Mouse (Mus musculus): Measurements from ENCODE around the gene Pfdn5. TPM values are rescaled to one million over a fixed set of nuclear protein-coding genes. Genes with fewer than 3 reads are reported as not detected.

The Pfdn5 gene
- total and polyA plus RNA-seq, 2 experiments from 2014 or later: 145 to 525 TPM

DNA sequence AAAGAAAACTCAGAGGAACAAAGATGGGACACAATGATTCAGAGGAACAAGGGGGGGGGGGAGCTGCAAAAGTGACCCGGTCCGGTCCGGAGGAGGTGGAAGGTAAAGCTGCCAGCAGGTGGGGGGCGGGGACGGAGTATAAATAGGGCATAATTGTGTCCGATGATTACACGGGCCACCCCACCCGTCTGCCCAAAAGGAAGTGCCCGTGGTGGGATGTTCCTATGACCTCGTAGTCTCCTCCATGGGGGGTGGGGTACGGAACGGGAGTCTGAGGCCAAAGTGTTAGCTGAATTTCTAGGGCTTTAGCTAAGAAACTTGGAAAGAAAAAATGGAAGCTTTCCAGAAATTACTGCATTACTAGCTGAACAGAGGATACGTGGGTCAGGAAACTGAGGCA lies 44.1 kb downstream of the Pfdn5 start:
- H3K27me3 ChIP-seq (ENCODE audit: insufficient read depth, low read length): peaks cover 13% of the 10 kb centered on the region
- no peak overlapping the region for H3K27ac ChIP-seq (ENCODE audit: low read depth, low read length)
- TF ChIP-seq CTCF (IDR thresholded peaks at IDR 0.05): no peak
- no peaks in the 10 kb centered on the region for H3K36me3 ChIP-seq (ENCODE audit: insufficient read depth, low read length)
- no peak overlapping the region for H3K9ac ChIP-seq (replicated peaks; ENCODE audit: low read length, poor library complexity, severe bottlenecking)
- H3K4me1 ChIP-seq (ENCODE audit: insufficient read depth, low read length): no peaks in the 10 kb centered on the region
- H3K4me2 ChIP-seq (ENCODE audit: low read depth, low read length, poor library complexity, severe bottlenecking): no peak overlapping the region
- 20% methylated on average over 13 of the region's 13 CpGs for WGBS
- DNase-seq (ENCODE audit: low spot score): no peak
- no peak for ATAC-seq (ENCODE audit: low FRiP score)
- no peak overlapping the region for H3K4me3 ChIP-seq (ENCODE audit: low read depth, low read length)
- H3K9me3 ChIP-seq (ENCODE audit: low read length): no peaks in the 10 kb centered on the region

- Histone ChIP-seq H3K4me2 (ENCODE audit: low read depth, low read length, poor library complexity, severe bottlenecking) (no peak overlapping the region), H3K36me3 (ENCODE audit: insufficient read depth, low read length) (no peaks in the 10 kb centered on the region), H3K4me3 (ENCODE audit: low read depth, low read length) (no peak overlapping the region), H3K9me3 (ENCODE audit: low read length) (no peaks in the 10 kb centered on the region), H3K27ac (ENCODE audit: low read depth, low read length) (no peak overlapping the region), H3K27me3 (ENCODE audit: insufficient read depth, low read length) (peaks cover 12% of the 10 kb centered on the region), H3K9ac (replicated peaks; ENCODE audit: low read length, poor library complexity, severe bottlenecking) (0 out of 2 replicates have a peak overlapping the region, but pooled peaks have one; percentile 33), H3K4me1 (ENCODE audit: insufficient read depth, low read length) (no peaks in the 10 kb centered on the region)
- 15% methylated on average over 10 of the region's 10 CpGs for WGBS
- DNase-seq (ENCODE audit: low spot score) (no peak), ATAC-seq (ENCODE audit: low FRiP score) (no peak)
- no peak for TF ChIP-seq CTCF (IDR thresholded peaks at IDR 0.05)
These were observed 44.8 kb downstream of the Pfdn5 start for GRCm38 (mm10) chr15:102370727-102371126.

- no peak for TF ChIP-seq CTCF (IDR thresholded peaks at IDR 0.05)
- peak overlapping the region; percentile 43; the same call in 1 of the 2 replicates for H3K27ac ChIP-seq (ENCODE audit: low read depth, low read length)
- H3K9me3 ChIP-seq (ENCODE audit: low read length): no peaks in the 10 kb centered on the region
- DNase-seq (ENCODE audit: low spot score): peak; percentile 19
- H3K4me1 ChIP-seq (ENCODE audit: insufficient read depth, low read length): no peaks in the 10 kb centered on the region
- H3K27me3 ChIP-seq (ENCODE audit: insufficient read depth, low read length): no peaks in the 10 kb centered on the region
- H3K36me3 ChIP-seq (ENCODE audit: insufficient read depth, low read length): no peaks in the 10 kb centered on the region
- H3K4me3 ChIP-seq (ENCODE audit: low read depth, low read length): peak overlapping the region; percentile 63
- peak; percentile 44; the same call in 1 of the 2 replicates for ATAC-seq (ENCODE audit: low FRiP score)
- under 1% methylated on average over 40 of the region's 43 CpGs for WGBS
- H3K9ac ChIP-seq (replicated peaks; ENCODE audit: low read length, poor library complexity, severe bottlenecking): peak overlapping the region; percentile 66
- peak overlapping the region; percentile 100 for H3K4me2 ChIP-seq (ENCODE audit: low read depth, low read length, poor library complexity, severe bottlenecking)
These were observed 50.7 kb downstream of the Pfdn5 start for GRCm38 (mm10) chr15:102376453-102377162.

DNA sequence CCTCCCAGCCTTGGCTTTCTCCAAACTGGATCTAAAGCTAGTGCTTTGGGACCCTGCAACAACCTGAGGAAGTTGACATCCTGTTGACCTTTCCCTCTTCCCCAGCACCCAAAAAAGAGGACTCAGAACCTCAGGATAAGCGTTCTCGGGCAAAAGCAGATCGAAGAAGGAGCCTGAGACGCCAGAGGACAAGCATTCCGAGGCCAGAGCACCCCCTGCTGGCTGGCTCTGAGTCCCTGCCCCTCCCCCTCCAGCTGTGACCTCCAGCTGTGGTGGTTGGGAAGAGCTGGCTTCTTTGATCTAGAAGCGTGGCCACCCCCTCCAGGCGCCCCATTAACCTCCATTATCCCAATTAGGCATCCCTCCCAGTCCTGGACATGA lies 51.2 kb downstream of the Pfdn5 start:
- Histone ChIP-seq H3K4me3 (ENCODE audit: low read depth, low read length) (peak overlapping the region; percentile 63), H3K4me2 (ENCODE audit: low read depth, low read length, poor library complexity, severe bottlenecking) (peak overlapping the region; percentile 100), H3K9me3 (ENCODE audit: low read length) (no peaks in the 10 kb centered on the region), H3K9ac (replicated peaks; ENCODE audit: low read length, poor library complexity, severe bottlenecking) (peak overlapping the region; percentile 66), H3K4me1 (ENCODE audit: insufficient read depth, low read length) (no peaks in the 10 kb centered on the region), H3K27me3 (ENCODE audit: insufficient read depth, low read length) (no peaks in the 10 kb centered on the region), H3K36me3 (ENCODE audit: insufficient read depth, low read length) (no peaks in the 10 kb centered on the region), H3K27ac (ENCODE audit: low read depth, low read length) (peak overlapping the region; percentile 43; the same call in 1 of the 2 replicates)
- peak; percentile 87 for TF ChIP-seq CTCF (IDR thresholded peaks at IDR 0.05)
- ATAC-seq (ENCODE audit: low FRiP score): peak; percentile 74; the same call in 1 of the 2 replicates
- under 1% methylated on average over 7 of the region's 7 CpGs for WGBS
- peak; percentile 86 for DNase-seq (ENCODE audit: low spot score)

DNA sequence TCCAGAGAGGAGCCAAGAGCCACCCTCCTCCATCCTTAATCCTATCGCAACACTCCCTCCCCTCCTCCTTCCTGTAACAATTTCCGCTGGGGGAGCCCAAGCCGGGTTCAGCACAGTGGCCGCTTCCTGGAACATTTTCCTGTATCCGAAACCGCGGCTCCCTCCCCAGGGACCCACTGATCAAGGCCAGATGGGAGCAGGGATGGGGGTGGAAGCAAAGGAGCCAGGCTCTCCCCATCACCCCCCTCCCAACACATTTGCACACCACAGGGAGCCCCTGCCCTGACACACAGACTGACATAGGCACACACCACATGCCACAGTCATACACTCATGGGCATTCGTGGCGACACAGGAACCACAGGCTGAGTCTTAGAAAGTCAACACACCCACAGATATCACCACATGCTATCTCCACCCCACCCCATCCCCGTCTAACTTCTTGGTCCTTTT lies 51.9 kb downstream of the Pfdn5 start:
- 5% methylated on average over 10 of the region's 10 CpGs for WGBS
- Histone ChIP-seq H3K4me3 (ENCODE audit: low read depth, low read length) (no peak overlapping the region; the same call in 1 of the 2 replicates), H3K36me3 (ENCODE audit: insufficient read depth, low read length) (no peaks in the 10 kb centered on the region), H3K27me3 (ENCODE audit: insufficient read depth, low read length) (no peaks in the 10 kb centered on the region), H3K27ac (ENCODE audit: low read depth, low read length) (no peak overlapping the region), H3K9ac (replicated peaks; ENCODE audit: low read length, poor library complexity, severe bottlenecking) (no peak overlapping the region), H3K9me3 (ENCODE audit: low read length) (no peaks in the 10 kb centered on the region), H3K4me1 (ENCODE audit: insufficient read depth, low read length) (no peaks in the 10 kb centered on the region), H3K4me2 (ENCODE audit: low read depth, low read length, poor library complexity, severe bottlenecking) (peak overlapping the region; percentile 100)
- TF ChIP-seq CTCF (IDR thresholded peaks at IDR 0.05): no peak
- peak; percentile 34 for DNase-seq (ENCODE audit: low spot score)
- ATAC-seq (ENCODE audit: low FRiP score): no peak

Other genes starting within 250 kb of the Pfdn5 start
- 18.1 and 20.4 TPM in 2 replicates for gene Tns2, start 225.7 kb upstream of the Pfdn5 start, total RNA-seq (2014; rRNA removed)
- 5.1 and 6.3 TPM in 2 replicates for gene Tns2, start 225.7 kb upstream of the Pfdn5 start, polyA plus RNA-seq (2015; fragmentation: Nextera tagmentation; extraction: Ambion mirVana)
- 120 and 134 TPM in 2 replicates for gene Spryd3, start 189.9 kb upstream of the Pfdn5 start, total RNA-seq (2014; rRNA removed)
- gene Spryd3, start 189.9 kb upstream of the Pfdn5 start, polyA plus RNA-seq (2015; fragmentation: Nextera tagmentation; extraction: Ambion mirVana): 118 and 120 TPM in 2 replicates
- 11.9 and 13.6 TPM in 2 replicates for gene Igfbp6, start 181.8 kb upstream of the Pfdn5 start, total RNA-seq (2014; rRNA removed)
- 9.9 and 12.7 TPM in 2 replicates for gene Igfbp6, start 181.8 kb upstream of the Pfdn5 start, polyA plus RNA-seq (2015; fragmentation: Nextera tagmentation; extraction: Ambion mirVana)
- 0.61 TPM in 1 of 2 replicates, not detected in the other for gene Soat2, start 175.6 kb upstream of the Pfdn5 start, total RNA-seq (2014; rRNA removed)
- gene Soat2, start 175.6 kb upstream of the Pfdn5 start, polyA plus RNA-seq (2015; fragmentation: Nextera tagmentation; extraction: Ambion mirVana): 0.06 and 0.12 TPM in 2 replicates
- gene Zfp740, start 122.9 kb upstream of the Pfdn5 start, total RNA-seq (2014; rRNA removed): 42.9 and 57.7 TPM in 2 replicates
- gene Zfp740, start 122.9 kb upstream of the Pfdn5 start, polyA plus RNA-seq (2015; fragmentation: Nextera tagmentation; extraction: Ambion mirVana): 25.1 and 27.6 TPM in 2 replicates
- 30.3 and 47.5 TPM in 2 replicates for gene Csad, start 121.4 kb upstream of the Pfdn5 start, total RNA-seq (2014; rRNA removed)
- 32.8 and 34.6 TPM in 2 replicates for gene Csad, start 121.4 kb upstream of the Pfdn5 start, polyA plus RNA-seq (2015; fragmentation: Nextera tagmentation; extraction: Ambion mirVana)
- 0.88 and 1.5 TPM in 2 replicates for gene Itgb7, start 94.2 kb upstream of the Pfdn5 start, total RNA-seq (2014; rRNA removed)
- 1.1 and 1.2 TPM in 2 replicates for gene Itgb7, start 94.2 kb upstream of the Pfdn5 start, polyA plus RNA-seq (2015; fragmentation: Nextera tagmentation; extraction: Ambion mirVana)
- gene Rarg, start 68.6 kb upstream of the Pfdn5 start, total RNA-seq (2014; rRNA removed): 4.4 and 12.6 TPM in 2 replicates
- gene Rarg, start 68.6 kb upstream of the Pfdn5 start, polyA plus RNA-seq (2015; fragmentation: Nextera tagmentation; extraction: Ambion mirVana): 3.9 and 4.2 TPM in 2 replicates
- gene Gm9918, start 55.6 kb upstream of the Pfdn5 start, total RNA-seq (2014; rRNA removed): not detected in 2 replicates
- gene Gm9918, start 55.6 kb upstream of the Pfdn5 start, polyA plus RNA-seq (2015; fragmentation: Nextera tagmentation; extraction: Ambion mirVana): not detected in 2 replicates
- gene Mfsd5, start 46.7 kb upstream of the Pfdn5 start, total RNA-seq (2014; rRNA removed): 43.3 and 59.3 TPM in 2 replicates
- gene Mfsd5, start 46.7 kb upstream of the Pfdn5 start, polyA plus RNA-seq (2015; fragmentation: Nextera tagmentation; extraction: Ambion mirVana): 63.5 and 67.3 TPM in 2 replicates
- gene Espl1, start 29.9 kb upstream of the Pfdn5 start, total RNA-seq (2014; rRNA removed): 2.7 and 4.5 TPM in 2 replicates
- 1.7 and 2.7 TPM in 2 replicates for gene Espl1, start 29.9 kb upstream of the Pfdn5 start, polyA plus RNA-seq (2015; fragmentation: Nextera tagmentation; extraction: Ambion mirVana)
- gene Myg1, start 5.6 kb downstream of the Pfdn5 start, total RNA-seq (2014; rRNA removed): 63.1 and 69.1 TPM in 2 replicates
- 83.2 and 87.1 TPM in 2 replicates for gene Myg1, start 5.6 kb downstream of the Pfdn5 start, polyA plus RNA-seq (2015; fragmentation: Nextera tagmentation; extraction: Ambion mirVana)
- 21.8 and 31.1 TPM in 2 replicates for gene Aaas, start 24.7 kb downstream of the Pfdn5 start, total RNA-seq (2014; rRNA removed)
- 30.1 and 32.8 TPM in 2 replicates for gene Aaas, start 24.7 kb downstream of the Pfdn5 start, polyA plus RNA-seq (2015; fragmentation: Nextera tagmentation; extraction: Ambion mirVana)
- 0.47 and 0.60 TPM in 2 replicates for gene Sp7, start 41.1 kb downstream of the Pfdn5 start, total RNA-seq (2014; rRNA removed)
- gene Sp7, start 41.1 kb downstream of the Pfdn5 start, polyA plus RNA-seq (2015; fragmentation: Nextera tagmentation; extraction: Ambion mirVana): 0.10 and 0.31 TPM in 2 replicates
- gene Sp1, start 80.0 kb downstream of the Pfdn5 start, total RNA-seq (2014; rRNA removed): 20.9 and 25.6 TPM in 2 replicates
- 2.2 and 2.8 TPM in 2 replicates for gene Sp1, start 80.0 kb downstream of the Pfdn5 start, polyA plus RNA-seq (2015; fragmentation: Nextera tagmentation; extraction: Ambion mirVana)
- gene Amhr2, start 119.3 kb downstream of the Pfdn5 start, total RNA-seq (2014; rRNA removed): 0.38 and 0.85 TPM in 2 replicates
- gene Amhr2, start 119.3 kb downstream of the Pfdn5 start, polyA plus RNA-seq (2015; fragmentation: Nextera tagmentation; extraction: Ambion mirVana): 0.60 and 1.0 TPM in 2 replicates
- gene Prr13, start 132.9 kb downstream of the Pfdn5 start, total RNA-seq (2014; rRNA removed): 23.1 and 23.2 TPM in 2 replicates
- 93.5 and 99.1 TPM in 2 replicates for gene Prr13, start 132.9 kb downstream of the Pfdn5 start, polyA plus RNA-seq (2015; fragmentation: Nextera tagmentation; extraction: Ambion mirVana)
- gene Pcbp2, start 144.4 kb downstream of the Pfdn5 start, total RNA-seq (2014; rRNA removed): 150 and 181 TPM in 2 replicates
- gene Pcbp2, start 144.4 kb downstream of the Pfdn5 start, polyA plus RNA-seq (2015; fragmentation: Nextera tagmentation; extraction: Ambion mirVana): 90.3 and 103 TPM in 2 replicates
- gene Gm10337, start 177.6 kb downstream of the Pfdn5 start, total RNA-seq (2014; rRNA removed): not detected in 2 replicates
- gene Gm10337, start 177.6 kb downstream of the Pfdn5 start, polyA plus RNA-seq (2015; fragmentation: Nextera tagmentation; extraction: Ambion mirVana): 15.9 and 18.2 TPM in 2 replicates
- 73.3 and 82.1 TPM in 2 replicates for gene Map3k12, start 190.9 kb downstream of the Pfdn5 start, total RNA-seq (2014; rRNA removed)
- 49.7 and 50.1 TPM in 2 replicates for gene Map3k12, start 190.9 kb downstream of the Pfdn5 start, polyA plus RNA-seq (2015; fragmentation: Nextera tagmentation; extraction: Ambion mirVana)
- 78.4 and 96.9 TPM in 2 replicates for gene Tarbp2, start 192.1 kb downstream of the Pfdn5 start, total RNA-seq (2014; rRNA removed)
- 107 and 116 TPM in 2 replicates for gene Tarbp2, start 192.1 kb downstream of the Pfdn5 start, polyA plus RNA-seq (2015; fragmentation: Nextera tagmentation; extraction: Ambion mirVana)
- gene Npff, start 198.8 kb downstream of the Pfdn5 start, total RNA-seq (2014; rRNA removed): 2.6 and 2.7 TPM in 2 replicates
- gene Npff, start 198.8 kb downstream of the Pfdn5 start, polyA plus RNA-seq (2015; fragmentation: Nextera tagmentation; extraction: Ambion mirVana): 0.99 and 1.3 TPM in 2 replicates